Mouse (Mus musculus) CD4-positive, CD25-positive, alpha-beta regulatory T cell (primary cell): ENCODE data around the gene Itga3. TPM values are rescaled to one million over a fixed set of nuclear protein-coding genes. Genes with fewer than 3 reads are reported as not detected.

Source experiments
- polyA plus RNA-seq: library from polyadenylated mRNA; unstranded; fragments of 100-300 nt; shearing (Covaris generic); gene quantifications from one replicate; pipeline ENCODE4 v1.2.1, GENCODE M21; 2017

The Itga3 gene
- 2.8 TPM for polyA plus RNA-seq

DNA sequence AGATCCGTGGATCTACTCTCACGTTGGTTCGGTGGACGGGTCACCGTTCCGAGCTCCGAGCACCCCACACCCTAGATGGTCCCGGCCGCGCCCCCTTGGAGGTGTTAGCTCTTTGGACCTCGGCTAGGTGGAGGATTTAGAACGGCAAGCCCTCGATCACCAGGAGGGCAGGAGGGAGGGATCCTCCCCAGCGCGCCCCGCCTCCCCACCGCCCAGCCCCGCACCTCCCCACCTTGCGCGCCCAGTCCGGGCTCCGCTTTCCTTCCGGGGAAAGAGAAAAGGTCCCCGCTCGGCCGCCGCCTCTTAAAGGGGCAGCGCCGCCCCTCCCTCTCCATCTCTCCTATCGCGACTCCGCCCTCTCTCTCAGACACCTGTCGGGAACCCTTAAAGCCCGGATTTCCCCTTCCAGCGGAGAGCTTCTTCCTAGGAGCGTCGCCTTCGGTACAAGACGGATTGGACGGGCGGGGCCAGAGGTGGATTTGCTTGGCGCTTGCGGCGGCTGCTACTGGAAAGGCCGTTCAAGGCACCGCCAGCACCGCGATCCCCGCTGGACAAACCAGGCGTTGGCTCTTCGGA is at the start of gene Itga3:
Gene Itga3 (minus strand): TSS at position 266 of the 576 bp plus-strand sequence.

DNA sequence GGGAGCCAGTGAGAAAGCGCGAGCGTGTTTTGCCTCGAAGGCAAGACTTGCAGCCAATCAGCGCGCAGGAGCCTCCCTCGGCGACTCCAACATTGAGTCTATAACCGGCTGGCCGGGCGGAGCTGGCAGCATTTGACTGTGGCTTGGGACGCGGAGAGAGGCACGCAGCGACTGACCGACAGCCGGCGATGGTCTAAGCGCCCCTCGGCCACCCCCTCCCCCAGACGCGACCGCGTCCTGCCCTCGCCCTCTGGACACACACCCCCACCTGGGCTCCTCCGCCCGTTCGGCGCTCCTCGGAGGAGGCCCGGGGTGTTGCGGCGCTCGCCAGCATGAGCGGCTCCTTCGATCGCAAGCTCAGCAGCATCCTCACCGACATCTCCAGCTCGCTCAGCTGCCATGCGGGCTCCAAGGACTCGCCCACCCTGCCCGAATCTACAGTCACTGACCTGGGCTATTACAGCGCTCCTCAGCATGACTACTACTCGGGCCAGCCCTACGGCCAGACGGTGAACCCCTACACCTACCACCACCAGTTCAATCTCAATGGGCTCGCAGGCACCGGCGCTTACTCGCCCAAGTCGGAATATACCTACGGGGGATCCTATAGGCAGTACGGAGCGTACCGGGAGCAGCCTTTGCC is 43.5 kb upstream of the Itga3 start, which contains the start of gene Dlx3:
Gene Dlx3 (plus strand): TSS at position 130 of the 643 bp plus-strand sequence.

DNA sequence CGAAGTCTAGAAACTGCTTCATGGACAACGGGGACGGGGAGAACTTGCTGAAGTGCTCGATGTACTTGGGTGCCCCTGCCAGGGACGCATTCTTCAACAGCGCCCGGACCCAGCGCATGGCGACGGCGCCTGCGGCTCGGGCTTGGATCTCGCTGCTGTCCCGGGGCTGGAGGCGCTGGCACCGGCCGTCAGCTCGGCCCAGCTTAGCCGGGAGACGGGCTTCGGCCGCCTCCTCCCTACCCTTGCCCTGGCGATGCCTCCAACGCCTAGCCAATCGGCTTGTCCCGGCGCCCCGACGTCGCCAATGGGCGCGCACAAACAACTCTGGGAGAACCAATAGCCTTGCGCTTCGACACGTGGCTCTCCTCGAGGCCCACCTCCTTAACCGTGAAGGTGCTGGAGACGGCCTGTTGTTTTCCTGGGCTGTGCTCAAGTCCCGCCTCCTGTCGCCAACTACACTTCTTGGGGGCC is 35.4 kb downstream of the Itga3 start, which contains the start of gene Pdk2:
Gene Pdk2 (minus strand): TSS at position 216 of the 471 bp plus-strand sequence.

DNA sequence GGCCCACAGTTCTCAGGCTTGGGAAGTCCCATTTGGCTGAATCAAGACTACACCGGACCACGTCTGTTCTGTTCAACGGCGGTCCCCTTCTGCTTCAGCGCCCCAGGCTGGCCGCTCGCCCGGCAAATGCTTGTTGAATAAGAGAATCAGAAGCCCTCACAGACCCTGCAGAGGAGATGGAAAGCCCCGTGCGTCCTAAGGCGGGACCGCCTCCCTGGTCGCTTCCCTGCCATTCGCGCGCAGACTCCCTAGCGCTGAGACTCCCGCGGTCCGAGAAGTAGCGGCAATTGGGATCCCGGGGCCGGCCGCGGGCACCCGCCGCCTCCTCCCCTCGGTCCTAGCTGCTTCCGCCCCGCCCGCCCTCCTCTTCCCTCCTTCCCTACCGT is 67.0 kb downstream of the Itga3 start, which contains the start of gene Samd14:
Gene Samd14 (plus strand): TSS at position 251 of the 386 bp plus-strand sequence.

Other genes starting within 250 kb of the Itga3 start
- gene Col1a1, start 140.6 kb downstream of the Itga3 start, polyA plus RNA-seq = 0.18 TPM
- gene Hils1, start 109.2 kb downstream of the Itga3 start, polyA plus RNA-seq = not detected
- not detected for gene Sgca, start 100.5 kb downstream of the Itga3 start, polyA plus RNA-seq
- 22.4 TPM for gene Ppp1r9b, start 85.8 kb downstream of the Itga3 start, polyA plus RNA-seq
- gene Samd14, start 66.9 kb downstream of the Itga3 start, polyA plus RNA-seq = 0.38 TPM
- gene Pdk2, start 35.4 kb downstream of the Itga3 start, polyA plus RNA-seq = 23.2 TPM
- not detected for gene Dlx3, start 43.3 kb upstream of the Itga3 start, polyA plus RNA-seq
- gene Dlx4, start 69.5 kb upstream of the Itga3 start, polyA plus RNA-seq = not detected
- 0.14 TPM for gene Tac4, start 184.7 kb upstream of the Itga3 start, polyA plus RNA-seq
- 111 TPM for gene Kat7, start 233.4 kb upstream of the Itga3 start, polyA plus RNA-seq